Mouse (Mus musculus): Measurements from ENCODE around the gene Acvr2b. TPM values are rescaled to one million over a fixed set of nuclear protein-coding genes. Genes with fewer than 3 reads are reported as not detected.

The Acvr2b gene
- polyA plus RNA-seq, 1 experiment from 2014 or later: 23.1 TPM

DNA sequence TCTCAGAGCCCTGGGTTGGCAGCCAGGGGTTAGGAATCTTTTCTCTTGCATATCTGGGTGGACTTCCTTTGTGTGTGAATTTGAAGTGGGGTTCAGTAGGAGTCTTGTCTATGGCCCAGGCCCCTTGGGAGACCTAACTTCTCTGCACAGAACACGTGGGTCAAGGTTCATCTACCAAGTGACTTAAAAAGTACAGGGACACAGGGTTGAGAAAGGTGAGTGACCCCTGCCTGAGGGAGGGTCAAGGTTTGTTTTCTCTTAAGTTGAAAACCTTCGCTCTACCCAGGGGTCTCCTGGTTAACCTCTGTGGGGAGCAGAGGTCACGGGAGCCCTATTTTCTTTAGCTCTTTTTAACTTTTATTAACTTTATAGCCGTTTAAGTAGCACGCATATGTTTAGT is 7.9 kb downstream of the Acvr2b start:
- Histone ChIP-seq H3K27ac (no peak overlapping the region), H3K4me2 (replicated peaks) (no peak overlapping the region), H3K9me3 (peaks cover 29% of the 10 kb centered on the region), H3K4me1 (peaks cover 32% of the 10 kb centered on the region), H3K27me3 (no peaks in the 10 kb centered on the region), H3K36me3 (peaks cover 38% of the 10 kb centered on the region), H3K9ac (no peak overlapping the region), H3K4me3 (no peak overlapping the region)
- WGBS: 80% methylated on average over 5 of the region's 5 CpGs
- no peak for ATAC-seq (ENCODE audit: low FRiP score, low read depth)

DNA sequence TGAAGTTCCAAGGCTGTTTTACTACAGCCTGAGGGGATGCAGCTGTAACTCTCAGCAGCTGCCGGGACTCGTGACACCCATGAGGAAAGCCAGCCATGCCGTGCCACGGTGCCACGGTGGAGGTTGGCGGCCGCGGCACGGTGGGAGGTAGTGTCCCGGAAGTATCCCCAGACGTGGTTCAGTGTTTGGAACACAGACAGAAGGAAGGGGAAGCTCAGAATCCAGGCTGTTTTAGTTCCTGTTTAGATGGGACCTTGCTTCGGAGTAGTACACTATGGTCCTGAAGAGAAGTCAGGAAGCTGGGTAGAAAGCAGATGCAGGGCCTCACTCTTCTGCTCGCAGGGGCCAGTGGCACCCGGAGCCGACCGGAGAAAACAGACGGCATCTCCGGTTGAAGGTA is 16.1 kb downstream of the Acvr2b start:
- H3K4me3 ChIP-seq: no peak overlapping the region
- no peaks in the 10 kb centered on the region for H3K27me3 ChIP-seq
- peak overlapping the region; percentile 61; the same call in 1 of the 2 replicates for H3K27ac ChIP-seq
- peak overlapping the region; percentile 38 for H3K4me2 ChIP-seq (replicated peaks)
- no peak for ATAC-seq (ENCODE audit: low FRiP score, low read depth)
- H3K36me3 ChIP-seq: peaks cover 4% of the 10 kb centered on the region; the same call in 1 of the 2 replicates
- H3K4me1 ChIP-seq: peaks cover 51% of the 10 kb centered on the region
- WGBS: 56% methylated on average over 18 of the region's 18 CpGs
- H3K9me3 ChIP-seq: peaks cover 5% of the 10 kb centered on the region
- H3K9ac ChIP-seq: no peak overlapping the region

DNA sequence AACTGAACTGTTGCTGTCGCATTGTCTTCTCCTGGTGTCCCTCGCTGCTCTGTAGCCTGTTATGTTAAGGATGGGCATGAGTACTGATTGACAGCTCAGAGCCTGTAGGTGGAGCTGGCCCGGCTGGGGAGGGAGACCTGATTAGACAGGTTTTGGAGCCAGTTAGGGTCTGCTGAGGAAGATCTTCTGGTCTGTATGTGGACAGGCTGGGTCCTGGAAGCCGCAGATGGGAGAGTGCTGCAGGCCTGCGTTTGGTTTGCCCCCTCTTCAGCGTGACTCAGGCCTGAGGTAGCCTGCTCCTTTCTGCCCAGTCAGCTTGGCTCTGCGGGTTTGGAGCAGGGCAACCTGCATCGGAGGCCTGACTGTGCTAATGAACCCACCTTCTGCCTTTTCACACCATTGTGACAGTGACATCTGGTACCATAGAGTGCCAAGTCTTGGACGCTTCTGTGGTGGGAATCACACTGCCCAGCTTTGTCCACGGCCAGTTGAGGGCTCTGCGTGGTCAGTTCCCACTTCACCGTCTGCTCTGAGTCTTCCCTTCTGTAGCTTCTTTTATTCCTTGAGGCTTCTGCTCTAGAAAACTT is 18.0 kb downstream of the Acvr2b start:
- H3K9ac ChIP-seq: no peak overlapping the region
- H3K27ac ChIP-seq: no peak overlapping the region
- no peaks in the 10 kb centered on the region for H3K9me3 ChIP-seq
- ATAC-seq (ENCODE audit: low FRiP score, low read depth): no peak
- no peaks in the 10 kb centered on the region for H3K36me3 ChIP-seq
- H3K4me3 ChIP-seq: no peak overlapping the region
- no peak overlapping the region for H3K4me2 ChIP-seq (replicated peaks)
- 82% methylated on average over 12 of the region's 12 CpGs for WGBS
- no peaks in the 10 kb centered on the region for H3K27me3 ChIP-seq
- peaks cover 67% of the 10 kb centered on the region for H3K4me1 ChIP-seq

DNA sequence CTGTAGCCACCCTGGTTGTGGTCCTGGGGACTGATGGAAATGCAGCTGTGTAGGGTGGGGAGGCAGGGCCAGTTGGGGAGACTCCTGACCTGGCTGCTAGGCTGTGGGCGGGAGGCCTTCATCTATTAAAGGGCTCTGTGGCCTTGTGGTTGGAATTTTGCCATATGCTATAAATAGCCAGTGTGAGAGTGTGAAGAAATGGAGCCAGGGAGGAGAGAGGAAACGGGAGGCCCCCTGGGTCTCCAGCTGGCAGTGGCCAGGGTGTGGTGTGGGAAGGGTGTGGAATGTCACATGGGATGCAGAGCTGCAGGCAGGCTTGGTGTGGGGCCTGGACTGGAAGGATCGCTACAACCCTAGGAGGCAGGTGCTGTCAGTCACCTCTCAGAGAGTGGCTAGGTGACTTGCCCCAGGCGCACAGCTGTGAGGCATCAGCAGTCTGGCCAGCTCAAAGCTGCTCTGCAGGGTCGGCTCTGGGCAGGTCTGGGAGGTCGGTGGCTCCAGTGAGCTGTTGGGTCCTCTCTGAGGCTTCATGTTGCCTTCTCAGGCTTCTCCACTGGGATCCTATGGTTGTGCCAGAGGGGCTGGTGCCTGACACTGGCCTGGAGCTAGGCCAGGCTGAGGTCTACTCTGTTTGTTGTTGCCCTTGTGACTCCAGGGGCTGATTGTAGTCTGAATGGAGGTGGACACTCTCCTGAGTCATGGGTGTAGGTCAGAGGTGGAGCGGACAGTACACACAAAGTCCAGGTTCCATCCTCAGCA is 23.5 kb downstream of the Acvr2b start:
- peak overlapping the region; percentile 52; the same call in 1 of the 2 replicates for H3K27ac ChIP-seq
- H3K9ac ChIP-seq: no peak overlapping the region; the same call in 1 of the 2 replicates
- H3K36me3 ChIP-seq: peaks cover 29% of the 10 kb centered on the region
- no peaks in the 10 kb centered on the region for H3K27me3 ChIP-seq
- H3K4me1 ChIP-seq: peaks cover 55% of the 10 kb centered on the region
- no peak overlapping the region for H3K4me3 ChIP-seq
- ATAC-seq (ENCODE audit: low FRiP score, low read depth): peak; percentile 88
- peak overlapping the region; percentile 30; the same call in 1 of the 2 replicates for H3K4me2 ChIP-seq (replicated peaks)
- H3K9me3 ChIP-seq: no peaks in the 10 kb centered on the region
- 25% methylated on average over 7 of the region's 7 CpGs for WGBS

DNA sequence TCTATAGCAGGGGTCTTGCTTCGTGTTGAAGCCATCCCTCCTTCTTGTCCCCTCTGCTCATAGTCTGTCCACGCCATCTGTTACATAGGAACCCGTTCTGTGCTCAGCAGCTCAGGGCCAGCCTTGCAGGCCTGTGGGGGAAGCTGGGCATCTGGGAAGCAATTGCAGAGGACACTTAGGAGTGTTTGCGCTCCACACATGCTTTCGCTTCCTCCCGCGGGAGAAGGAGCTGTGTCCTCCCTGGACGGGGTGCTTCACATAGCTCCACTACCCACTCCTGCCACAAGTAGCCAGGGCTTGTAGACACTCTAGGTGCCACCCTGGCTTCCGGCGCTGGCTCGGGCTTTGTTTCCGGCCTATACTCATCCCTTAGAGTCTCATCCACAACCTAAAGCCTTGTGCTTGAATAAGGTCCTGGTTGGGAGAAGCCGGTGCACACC is 24.1 kb downstream of the Acvr2b start:
- WGBS: 85% methylated on average over 13 of the region's 13 CpGs

DNA sequence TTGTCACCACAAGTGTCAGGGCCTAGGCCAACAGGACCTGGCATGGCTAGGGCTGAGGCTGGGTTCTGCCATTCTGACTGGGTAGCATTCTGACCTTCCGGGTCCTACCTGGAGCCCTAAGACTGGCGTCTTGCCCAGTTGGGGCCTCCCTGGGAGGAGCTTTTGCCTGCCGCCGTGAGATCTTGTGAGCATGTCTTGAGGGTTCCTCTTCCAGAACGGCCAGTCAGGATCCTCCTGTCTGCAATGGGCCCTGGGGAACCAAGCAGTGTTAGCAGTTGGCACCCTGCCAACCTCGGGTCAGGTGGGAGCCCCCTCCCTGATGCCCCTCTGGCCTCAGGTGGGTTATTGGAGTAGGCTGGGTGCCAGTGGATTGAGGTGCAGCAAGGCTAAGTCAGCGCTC is 24.6 kb downstream of the Acvr2b start:
- Histone ChIP-seq H3K9me3 (no peaks in the 10 kb centered on the region), H3K27me3 (no peaks in the 10 kb centered on the region), H3K4me3 (no peak overlapping the region), H3K4me1 (peaks cover 49% of the 10 kb centered on the region), H3K36me3 (peaks cover 34% of the 10 kb centered on the region), H3K9ac (no peak overlapping the region), H3K4me2 (replicated peaks) (no peak overlapping the region), H3K27ac (no peak overlapping the region)
- ATAC-seq (ENCODE audit: low FRiP score, low read depth): no peak
- 61% methylated on average over 7 of the region's 7 CpGs for WGBS

More for the DNA sequence above, 24.1 kb downstream of the Acvr2b start:
- peak overlapping the region; percentile 52; the same call in 1 of the 2 replicates for H3K27ac ChIP-seq
- no peaks in the 10 kb centered on the region for H3K9me3 ChIP-seq
- H3K4me1 ChIP-seq: peaks cover 49% of the 10 kb centered on the region
- H3K4me2 ChIP-seq (replicated peaks): no peak overlapping the region
- no peak overlapping the region; the same call in 1 of the 2 replicates for H3K9ac ChIP-seq
- H3K36me3 ChIP-seq: peaks cover 32% of the 10 kb centered on the region
- H3K27me3 ChIP-seq: no peaks in the 10 kb centered on the region
- no peak for ATAC-seq (ENCODE audit: low FRiP score, low read depth)
- H3K4me3 ChIP-seq: no peak overlapping the region

DNA sequence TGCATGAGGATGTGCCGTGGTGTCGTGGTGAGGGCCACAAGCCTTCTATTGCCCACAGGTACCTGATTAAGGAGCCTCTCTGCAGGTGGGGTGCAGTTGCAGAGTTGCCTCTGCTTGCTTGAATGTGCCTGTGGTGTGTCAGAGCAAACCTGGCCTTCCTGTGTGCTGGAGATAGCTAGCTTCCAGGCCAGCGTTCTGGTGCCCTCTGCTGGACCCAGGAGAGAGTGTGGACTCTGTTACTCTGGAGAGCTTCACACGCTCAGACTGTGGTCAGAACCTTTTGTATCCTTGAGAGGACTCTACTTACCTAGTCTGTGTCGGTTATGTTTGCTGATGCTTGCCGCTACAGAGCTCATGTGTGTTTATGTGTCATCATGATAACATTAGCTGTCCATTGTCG is 28.4 kb downstream of the Acvr2b start:
- H3K9me3 ChIP-seq: no peaks in the 10 kb centered on the region
- H3K4me2 ChIP-seq (replicated peaks): no peak overlapping the region
- H3K9ac ChIP-seq: no peak overlapping the region
- peaks cover 66% of the 10 kb centered on the region for H3K36me3 ChIP-seq
- H3K27me3 ChIP-seq: no peaks in the 10 kb centered on the region
- ATAC-seq (ENCODE audit: low FRiP score, low read depth): peak; percentile 55; the same call in 1 of the 2 replicates
- no peak overlapping the region for H3K4me3 ChIP-seq
- 63% methylated on average over 7 of the region's 7 CpGs for WGBS
- H3K27ac ChIP-seq: no peak overlapping the region
- peaks cover 20% of the 10 kb centered on the region for H3K4me1 ChIP-seq

DNA sequence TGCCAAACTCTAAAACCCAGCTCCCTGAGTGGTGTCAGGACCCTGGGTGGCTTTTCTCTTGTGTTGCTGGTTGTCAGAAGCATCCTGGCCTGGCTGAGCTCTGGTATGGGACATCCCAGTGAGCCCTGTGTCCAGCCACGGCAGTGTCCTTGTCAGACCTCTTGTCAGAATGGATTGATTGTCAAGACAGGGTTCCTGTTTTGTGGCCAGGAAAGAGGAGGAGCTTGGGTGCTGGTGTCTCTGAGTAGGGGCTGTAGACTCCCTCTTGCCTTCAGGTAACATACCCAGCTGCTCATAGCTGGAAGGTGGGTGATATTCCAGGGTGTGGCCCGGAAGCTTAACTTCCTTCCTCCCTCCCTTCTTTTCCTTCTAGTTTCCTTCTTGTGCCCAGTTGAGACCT is 33.9 kb downstream of the Acvr2b start:
- 87% methylated on average over 2 of the region's 2 CpGs for WGBS
- no peak overlapping the region for H3K4me2 ChIP-seq (replicated peaks)
- H3K27me3 ChIP-seq: no peaks in the 10 kb centered on the region
- H3K27ac ChIP-seq: no peak overlapping the region
- peaks cover 71% of the 10 kb centered on the region for H3K36me3 ChIP-seq
- no peaks in the 10 kb centered on the region for H3K4me1 ChIP-seq
- H3K4me3 ChIP-seq: no peak overlapping the region
- ATAC-seq (ENCODE audit: low FRiP score, low read depth): no peak
- H3K9me3 ChIP-seq: no peaks in the 10 kb centered on the region
- H3K9ac ChIP-seq: no peak overlapping the region

DNA sequence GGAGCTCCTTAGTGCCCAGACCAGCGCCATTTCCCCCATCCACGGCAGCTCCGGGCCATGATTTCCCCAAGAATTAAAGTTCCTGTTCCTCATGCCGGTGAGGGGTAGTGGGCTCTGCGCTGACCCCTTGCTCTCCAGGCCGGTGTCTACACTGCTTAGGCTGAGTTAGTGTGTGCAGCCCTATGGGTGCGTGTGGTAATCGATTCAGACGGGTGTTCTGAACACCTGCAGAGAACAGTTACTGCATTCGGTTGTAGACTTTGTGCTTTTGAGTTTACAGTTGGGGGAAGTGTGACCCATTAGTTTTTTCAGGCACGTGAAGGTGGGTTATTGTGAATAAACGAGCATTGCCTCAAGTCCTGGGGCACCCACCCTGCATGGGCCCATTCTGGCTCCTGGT is 36.1 kb downstream of the Acvr2b start:
- H3K9ac ChIP-seq: no peak overlapping the region
- 89% methylated on average over 12 of the region's 12 CpGs for WGBS
- H3K27me3 ChIP-seq: no peaks in the 10 kb centered on the region
- H3K9me3 ChIP-seq: no peaks in the 10 kb centered on the region
- no peaks in the 10 kb centered on the region for H3K4me1 ChIP-seq
- no peak overlapping the region for H3K4me2 ChIP-seq (replicated peaks)
- H3K36me3 ChIP-seq: peaks cover 56% of the 10 kb centered on the region
- H3K27ac ChIP-seq: no peak overlapping the region
- no peak for ATAC-seq (ENCODE audit: low FRiP score, low read depth)
- no peak overlapping the region for H3K4me3 ChIP-seq

DNA sequence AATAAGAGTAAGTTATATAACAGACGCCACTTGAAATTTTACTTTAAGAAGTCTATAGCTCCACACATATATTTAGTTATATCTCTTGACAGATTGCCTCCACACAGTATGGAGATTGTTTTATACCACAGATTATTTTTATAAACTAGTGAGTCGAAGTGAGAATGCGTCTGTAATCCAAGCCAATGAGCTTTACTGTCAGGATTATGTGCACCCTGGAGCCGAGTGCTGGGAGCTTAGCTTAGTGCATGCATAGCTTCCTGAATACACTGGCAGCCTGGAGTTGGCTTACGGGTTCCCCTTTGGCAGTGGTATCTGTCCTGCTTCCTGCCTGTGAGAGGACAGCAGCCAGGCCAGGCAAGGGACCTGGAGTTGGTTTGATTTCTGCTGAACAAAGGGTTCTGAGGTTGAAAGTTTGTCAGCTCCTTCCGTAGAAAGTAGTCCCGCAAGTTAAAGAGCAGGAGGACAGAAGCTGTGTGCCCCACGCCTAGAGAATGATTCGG is 36.6 kb downstream of the Acvr2b start:
- no peak overlapping the region for H3K27ac ChIP-seq
- no peak overlapping the region for H3K4me3 ChIP-seq
- ATAC-seq (ENCODE audit: low FRiP score, low read depth): no peak
- H3K9ac ChIP-seq: no peak overlapping the region
- H3K4me1 ChIP-seq: no peaks in the 10 kb centered on the region
- H3K4me2 ChIP-seq (replicated peaks): no peak overlapping the region
- H3K36me3 ChIP-seq: peaks cover 52% of the 10 kb centered on the region
- 87% methylated on average over 9 of the region's 9 CpGs for WGBS
- H3K27me3 ChIP-seq: no peaks in the 10 kb centered on the region
- H3K9me3 ChIP-seq: no peaks in the 10 kb centered on the region

DNA sequence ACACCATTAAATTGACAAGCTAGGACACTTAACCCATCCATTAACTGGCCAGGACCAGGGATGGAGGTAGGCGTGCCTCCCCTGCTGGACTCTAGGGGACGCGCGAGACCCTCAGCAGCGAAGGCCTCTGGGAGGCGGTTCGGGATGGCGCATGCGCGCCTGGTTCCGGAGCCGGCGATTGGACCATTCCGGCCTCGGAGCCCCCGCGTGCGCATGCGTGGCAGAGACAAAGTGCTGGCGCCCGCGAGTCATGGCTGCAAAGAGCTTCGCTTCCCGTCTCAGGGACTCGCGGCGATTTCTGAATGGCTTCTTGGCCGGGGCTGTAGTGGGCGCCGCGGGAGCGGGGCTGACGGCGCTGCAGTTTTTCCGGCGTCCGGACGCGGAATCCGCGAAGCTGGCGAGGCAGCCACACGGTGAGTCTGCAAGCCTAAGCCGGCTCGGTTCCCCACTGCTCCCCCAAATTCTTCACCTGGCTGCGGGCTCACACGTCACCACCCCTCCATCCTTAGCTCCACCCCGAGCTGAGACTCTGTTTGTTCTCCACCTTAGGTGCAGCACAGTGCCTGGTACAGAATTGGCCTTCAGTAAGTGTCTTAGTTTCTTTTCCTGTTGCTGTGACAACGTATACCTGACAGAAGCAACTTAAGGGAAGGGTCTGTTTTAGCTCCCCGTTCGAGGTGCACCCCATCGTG is 43.0 kb downstream of the Acvr2b start, which contains the start of gene Exog:
Exog (plus strand) TSS at position 206 of the 692 bp plus-strand sequence.
- Histone ChIP-seq H3K9me3 (no peaks in the 10 kb centered on the region), H3K4me1 (peaks cover 14% of the 10 kb centered on the region), H3K4me3 (peak within 1 kb of the TSS; percentile 85), H3K9ac (peak within 1 kb of the TSS; percentile 92), H3K27me3 (no peaks in the 10 kb centered on the region), H3K36me3 (peaks cover 40% of the 10 kb centered on the region), H3K4me2 (replicated peaks) (peak within 1 kb of the TSS; percentile 89), H3K27ac (peak within 1 kb of the TSS; percentile 84)
- under 1% methylated on average over 52 of the region's 52 CpGs for WGBS
- peak; percentile 93 for ATAC-seq (ENCODE audit: low FRiP score, low read depth)

DNA sequence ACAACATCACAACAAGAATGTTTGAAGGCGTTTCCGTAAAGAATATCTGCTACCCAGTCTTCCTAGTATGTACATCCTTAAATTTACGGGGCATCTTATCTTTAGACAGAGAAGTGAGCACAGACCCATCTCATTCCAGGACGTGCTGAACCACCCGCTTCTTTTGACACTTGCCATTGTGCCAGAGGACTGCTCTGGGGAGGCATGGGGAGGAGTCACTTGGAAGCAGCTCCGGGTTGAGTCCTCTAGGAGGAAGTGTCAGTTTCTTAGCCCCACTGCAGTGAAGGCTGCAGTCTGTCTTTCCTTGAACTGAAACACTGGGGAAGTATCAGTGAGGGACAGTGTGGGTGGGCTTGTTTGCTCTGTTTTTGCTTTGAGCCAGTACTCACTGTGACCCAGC is 43.8 kb downstream of the Acvr2b start:
- Histone ChIP-seq H3K9ac (peak overlapping the region; percentile 92), H3K27me3 (no peaks in the 10 kb centered on the region), H3K9me3 (no peaks in the 10 kb centered on the region), H3K4me1 (peaks cover 14% of the 10 kb centered on the region), H3K4me2 (replicated peaks) (peak overlapping the region; percentile 89), H3K27ac (no peak overlapping the region), H3K4me3 (peak overlapping the region; percentile 85), H3K36me3 (peaks cover 42% of the 10 kb centered on the region)
- WGBS: 47% methylated on average over 6 of the region's 6 CpGs
- ATAC-seq (ENCODE audit: low FRiP score, low read depth): no peak

All from limb, embryonic 13.5 days (tissue).